Mouse (Mus musculus): ENCODE data around the gene Olfr433.

GRCm38 (mm10) chr1:174084031-174084430 is 43.5 kb downstream of the Olfr433 start, which contains the start of gene Olfr429:
- no peak for TF ChIP-seq CTCF (IDR thresholded peaks at IDR 0.05; ENCODE audit: borderline replicate concordance, insufficient read depth, low read length)
- TF ChIP-seq POLR2A (IDR thresholded peaks at IDR 0.05; ENCODE audit: low read depth, low read length): no peak
